Mouse (Mus musculus) spleen, adult 2 months (tissue): ENCODE measurements around the gene Acss1. TPM values are rescaled to one million over a fixed set of nuclear protein-coding genes. Genes with fewer than 3 reads are reported as not detected.
A peak's percentile ranks its signal among the peaks of the same experiment; 100 is the strongest.

Source experiments
- DNase-seq, 2 experiments: peaks; one replicate each; pipeline versions ENCODE4 v3.0.0 to v3.0.0-alpha.2; 2012 to 2021; ENCODE audit warnings: low spot score in 2 of 2, low read depth in 1 of 2
- H3K27ac ChIP-seq: fragments of 200-500 bp; 2 replicates; pipeline ENCODE4 v1.5.1; 2012; ENCODE audit warnings: low read length, inconsistent platforms; ENCODE audit not compliant: insufficient read depth
- H3K27me3 ChIP-seq: fragments of 200-500 bp; 2 replicates; pipeline ENCODE4 v1.6.1; 2012; ENCODE audit warnings: mild to moderate bottlenecking, moderate library complexity, low read length, inconsistent platforms; ENCODE audit not compliant: control insufficient read depth, insufficient read depth
- H3K36me3 ChIP-seq: fragments of 200-500 bp; 2 replicates; pipeline ENCODE4 v1.6.1; 2012; ENCODE audit warnings: mild to moderate bottlenecking, low read length, inconsistent platforms; ENCODE audit not compliant: control insufficient read depth, insufficient read depth
- H3K4me1 ChIP-seq: fragments of 200-500 bp; 2 replicates; pipeline ENCODE4 v1.6.1; 2011; ENCODE audit warnings: inconsistent platforms; ENCODE audit not compliant: control insufficient read depth, insufficient read depth, insufficient read length
- H3K4me3 ChIP-seq: fragments of 200-500 bp; 2 replicates; pipeline ENCODE4 v1.5.1; 2011; ENCODE audit warnings: mild to moderate bottlenecking, inconsistent platforms; ENCODE audit not compliant: insufficient read depth, insufficient read length; ENCODE audit errors: extremely low read depth
- CTCF ChIP-seq: fragments of 200-500 bp; IDR thresholded peaks from 2 replicates; pipeline ENCODE4 v1.5.1; 2011; ENCODE audit warnings: mild to moderate bottlenecking, inconsistent platforms; ENCODE audit not compliant: insufficient read depth, insufficient read length, insufficient replicate concordance; ENCODE audit errors: extremely low read depth
- POLR2A ChIP-seq: fragments of 200-500 bp; IDR thresholded peaks from 2 replicates; pipeline ENCODE4 v1.6.1; 2011; ENCODE audit warnings: low read depth, low read length, inconsistent platforms
- WGBS: fragments of 180-500 bp; shearing (Covaris S2); methylation state at CpG from one replicate; pipeline ENCODE4 v1.1.7; 2018; 5-methylcytosine and 5-hydroxymethylcytosine counted together
- polyA plus RNA-seq: library from polyadenylated mRNA; depleted of rRNA; stranded (reverse); fragments of >200 nt; gene quantifications from 2 replicates; pipeline ENCODE4 v1.2.3, GENCODE M21; 2012; rRNA removed

Gene Acss1
- polyA plus RNA-seq, 1 experiment = 76.7 TPM

DNA sequence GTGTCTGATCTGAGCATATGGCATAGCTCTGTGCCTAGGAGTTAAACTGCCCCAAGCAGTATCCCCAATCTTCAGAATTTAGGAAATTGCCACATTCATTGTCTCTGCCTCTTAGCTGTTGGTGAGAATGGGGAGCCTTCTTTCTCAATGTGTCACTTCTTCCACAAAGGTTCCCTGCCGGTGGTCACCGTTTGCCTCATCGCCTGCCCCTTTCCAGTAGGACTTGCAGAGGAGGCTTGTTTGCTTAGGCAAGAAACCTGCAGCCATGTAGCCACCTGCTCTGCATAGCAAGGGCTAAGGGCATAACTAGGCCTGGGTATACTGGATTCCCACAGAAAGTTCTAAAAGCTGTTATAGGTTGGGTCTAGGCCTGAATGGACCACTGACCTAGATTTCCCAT is 95.8 kb downstream of the Acss1 start:
- no peaks in the 10 kb centered on the region for H3K4me1 ChIP-seq
- no peaks in the 10 kb centered on the region for H3K36me3 ChIP-seq
- H3K27me3 ChIP-seq = no peaks in the 10 kb centered on the region
- no peak for DNase-seq
- WGBS = 87% methylated on average over 3 of the region's 3 CpGs
- TF ChIP-seq POLR2A = no peak
- TF ChIP-seq CTCF = no peak
- no peak overlapping the region for H3K27ac ChIP-seq
- H3K4me3 ChIP-seq = no peak overlapping the region

DNA sequence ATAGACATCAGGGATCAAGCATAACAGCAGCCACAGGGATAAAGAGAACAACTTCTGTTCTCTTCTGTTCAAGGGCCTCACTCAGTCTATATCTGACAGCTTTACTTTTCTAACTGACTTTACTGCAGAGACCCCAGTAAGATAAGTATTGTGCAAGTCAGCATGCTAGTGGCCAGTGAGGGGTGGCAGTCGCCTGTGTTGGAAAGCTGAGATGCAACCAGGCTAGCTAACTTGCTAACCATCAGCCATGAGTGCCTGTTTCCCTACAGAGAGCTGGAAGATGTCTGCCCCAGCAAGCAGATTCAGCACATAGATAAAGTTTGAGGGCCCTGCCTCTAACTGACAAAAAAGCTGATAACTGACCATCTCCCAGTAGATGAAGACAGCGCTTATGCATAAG is 97.5 kb downstream of the Acss1 start:
- Histone ChIP-seq H3K36me3 (no peaks in the 10 kb centered on the region), H3K4me1 (peaks cover 6% of the 10 kb centered on the region; the same call in 1 of the 2 replicates), H3K4me3 (peak overlapping the region; percentile 25; the same call in 1 of the 2 replicates), H3K27me3 (no peaks in the 10 kb centered on the region), H3K27ac (no peak overlapping the region)
- TF ChIP-seq POLR2A (no peak), CTCF (no peak)
- no peak for DNase-seq
- WGBS = 68% methylated on average over 2 of the region's 2 CpGs

DNA sequence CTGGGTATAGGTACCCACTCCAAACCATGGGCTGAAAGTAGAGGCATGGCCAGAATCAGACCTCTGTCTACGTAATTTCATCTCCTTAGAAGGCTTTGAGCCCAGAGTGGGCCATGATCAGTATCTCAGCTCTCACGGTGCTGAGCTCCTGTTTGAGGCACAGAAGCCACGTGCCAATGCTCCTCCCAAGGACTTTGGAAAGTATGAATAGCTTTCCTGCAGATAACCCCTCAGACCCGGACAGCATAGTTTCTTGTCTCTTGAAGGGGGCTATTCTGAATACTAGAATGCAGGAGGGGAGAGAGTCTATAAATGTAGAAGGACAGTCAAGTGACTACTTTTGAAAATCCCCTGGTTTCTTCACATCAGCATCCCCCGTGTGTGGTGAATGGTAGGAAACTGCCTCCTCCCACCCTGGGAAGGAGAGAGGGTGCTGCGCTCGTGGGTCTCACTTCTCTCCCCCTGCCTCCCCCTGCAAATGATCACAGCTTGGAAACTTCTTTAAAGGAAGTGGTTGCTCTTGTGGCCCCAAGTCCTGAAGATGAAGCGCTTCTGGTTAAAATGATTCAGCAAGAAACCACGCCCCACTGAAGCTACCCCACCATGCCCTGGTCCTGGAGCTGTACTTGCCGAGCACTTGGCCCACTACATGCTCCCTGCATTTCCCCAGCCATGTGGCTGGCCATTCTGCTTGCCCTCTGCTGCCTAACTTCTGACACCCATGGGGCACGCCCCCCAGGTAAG is 98.3 kb downstream of the Acss1 start, which contains the start of gene Cst7:
Gene Cst7 (plus strand): TSS at position 569 of the 744 bp plus-strand sequence.
- WGBS = 12% methylated on average over 11 of the region's 11 CpGs
- Histone ChIP-seq H3K36me3 (no peaks in the 10 kb centered on the region), H3K4me3 (peak within 1 kb of the TSS; percentile 25; the same call in 1 of the 2 replicates), H3K4me1 (peaks cover 6% of the 10 kb centered on the region; the same call in 1 of the 2 replicates), H3K27me3 (no peaks in the 10 kb centered on the region), H3K27ac (peak within 1 kb of the TSS; percentile 39)
- DNase-seq = peak; percentile 34 to 49
- TF ChIP-seq POLR2A (no peak), CTCF (no peak)

Other genes with a start within 250 kb of the Acss1 start
- 0.04 and 0.05 TPM in 2 replicates for gene Zfp442, start 217.0 kb downstream of the Acss1 start, polyA plus RNA-seq
- not detected in 2 replicates for gene Zfp345, start 183.4 kb downstream of the Acss1 start, polyA plus RNA-seq
- gene Cst7, start 98.1 kb downstream of the Acss1 start, polyA plus RNA-seq = 10.8 and 11.8 TPM in 2 replicates
- 20.5 and 30.4 TPM in 2 replicates for gene Apmap, start 59.9 kb downstream of the Acss1 start, polyA plus RNA-seq
- not detected in 2 replicates for gene Vsx1, start 20.9 kb upstream of the Acss1 start, polyA plus RNA-seq
- 26.3 and 31.7 TPM in 2 replicates for gene Entpd6, start 80.5 kb upstream of the Acss1 start, polyA plus RNA-seq
- gene Pygb, start 118.2 kb upstream of the Acss1 start, polyA plus RNA-seq = 25.7 and 28.9 TPM in 2 replicates
- 44.3 and 48.0 TPM in 2 replicates for gene Abhd12, start 236.2 kb upstream of the Acss1 start, polyA plus RNA-seq
- 1.9 and 2.1 TPM in 2 replicates for gene Gins1, start 236.9 kb upstream of the Acss1 start, polyA plus RNA-seq